Mouse (Mus musculus): ENCODE results near the gene Fbxl8. TPM values are rescaled to one million over a fixed set of nuclear protein-coding genes. Genes with fewer than 3 reads are reported as not detected.

The Fbxl8 gene
- polyA plus RNA-seq, 1 experiment from 2014 or later, result 3.5 TPM

DNA sequence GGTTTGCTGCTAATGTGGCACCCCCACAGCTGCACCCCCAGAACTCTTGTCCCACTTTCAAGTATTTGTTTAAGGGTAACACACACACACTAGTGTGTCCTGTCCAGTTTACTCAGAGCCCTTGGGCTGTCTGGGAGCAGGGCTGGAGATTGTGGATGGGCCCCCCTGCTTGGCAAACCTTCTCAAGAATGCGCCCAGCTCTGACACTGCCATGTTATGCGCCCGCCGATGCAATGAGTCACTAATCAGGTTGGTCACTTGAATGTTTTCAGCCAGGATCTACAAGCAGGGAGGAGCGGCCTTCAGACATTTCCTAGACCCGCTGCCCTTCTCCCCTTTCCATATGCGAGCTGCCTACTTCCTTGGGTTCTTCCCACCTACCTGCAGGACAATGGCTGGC lies 28.0 kb downstream of the Fbxl8 start:
- H3K4me1 ChIP-seq (replicated peaks; ENCODE audit: control insufficient read depth, insufficient read depth), result peaks cover 8% of the 10 kb centered on the region
- H3K9ac ChIP-seq (ENCODE audit: low read length), result no peak overlapping the region
- H3K9me3 ChIP-seq (ENCODE audit: control insufficient read depth, low read length), result no peaks in the 10 kb centered on the region
- no peaks in the 10 kb centered on the region for H3K27me3 ChIP-seq (ENCODE audit: control insufficient read depth, insufficient read depth, low read length)
- DNase-seq (ENCODE audit: low spot score) (no peak), ATAC-seq (ENCODE audit: low FRiP score, low TSS enrichment) (no peak)
- TF ChIP-seq EP300 (optimal IDR thresholded peaks at IDR 0.05), result no peak
- TF ChIP-seq CTCF (IDR thresholded peaks at IDR 0.05; ENCODE audit: low read depth), result no peak
- H3K27ac ChIP-seq (replicated peaks), result no peak overlapping the region
- no peak overlapping the region for H3K4me2 ChIP-seq (replicated peaks; ENCODE audit: low read depth)
- 70% methylated on average over 7 of the region's 7 CpGs for WGBS
- H3K36me3 ChIP-seq (ENCODE audit: control insufficient read depth, insufficient read depth, low read length), result no peaks in the 10 kb centered on the region
- H3K4me3 ChIP-seq (ENCODE audit: low read depth, low read length), result no peak overlapping the region

DNA sequence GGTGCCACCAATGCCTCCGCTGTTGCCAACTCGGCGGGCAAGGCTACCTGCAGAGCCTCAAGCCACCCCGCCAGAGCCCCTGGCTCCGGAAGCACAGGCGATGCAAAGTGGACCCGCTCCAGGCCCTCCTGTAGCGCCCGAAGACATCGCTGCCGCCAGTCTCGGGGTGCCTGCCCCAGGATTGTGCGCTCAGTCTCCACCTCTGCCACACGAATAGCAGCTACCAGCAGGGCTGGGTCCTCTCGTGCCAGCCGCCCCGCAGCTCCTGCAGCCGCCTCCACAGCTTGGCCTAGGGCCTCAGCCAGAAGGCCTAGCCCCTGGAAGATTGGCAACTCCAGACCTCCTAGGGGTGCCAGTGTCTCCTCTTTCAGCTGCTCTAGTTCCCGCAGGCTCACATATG lies 29.0 kb downstream of the Fbxl8 start:
- TF ChIP-seq EP300 (optimal IDR thresholded peaks at IDR 0.05) (no peak), CTCF (IDR thresholded peaks at IDR 0.05; ENCODE audit: low read depth) (no peak)
- Histone ChIP-seq H3K36me3 (ENCODE audit: control insufficient read depth, insufficient read depth, low read length) (no peaks in the 10 kb centered on the region), H3K9ac (ENCODE audit: low read length) (no peak overlapping the region), H3K27ac (replicated peaks) (no peak overlapping the region), H3K27me3 (ENCODE audit: control insufficient read depth, insufficient read depth, low read length) (no peaks in the 10 kb centered on the region), H3K4me2 (replicated peaks; ENCODE audit: low read depth) (no peak overlapping the region), H3K4me3 (ENCODE audit: low read depth, low read length) (no peak overlapping the region), H3K4me1 (replicated peaks; ENCODE audit: control insufficient read depth, insufficient read depth) (peaks cover 8% of the 10 kb centered on the region), H3K9me3 (ENCODE audit: control insufficient read depth, low read length) (no peaks in the 10 kb centered on the region)
- DNase-seq (ENCODE audit: low spot score), result no peak
- ATAC-seq (ENCODE audit: low FRiP score, low TSS enrichment), result no peak
- 69% methylated on average over 19 of the region's 19 CpGs for WGBS

DNA sequence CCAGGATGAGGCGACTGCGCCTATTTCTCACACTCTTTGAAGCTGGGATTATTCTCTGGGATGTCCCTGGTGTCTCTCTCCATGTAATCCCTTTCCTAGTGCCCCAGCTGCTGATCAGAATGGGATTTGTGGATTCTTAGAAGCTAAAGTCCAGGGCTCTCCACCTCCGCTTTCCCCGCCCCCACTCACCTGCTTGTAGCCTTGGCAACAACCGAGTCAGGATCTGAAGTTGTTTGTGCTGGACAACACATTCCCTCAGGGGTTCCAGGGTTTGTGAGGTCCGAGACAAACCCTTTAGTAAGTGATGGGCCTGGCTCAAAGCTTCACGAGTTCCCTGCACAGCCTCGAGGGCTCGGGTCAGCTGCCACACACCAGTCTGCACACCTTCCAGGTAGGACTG lies 30.3 kb downstream of the Fbxl8 start:
- ATAC-seq (ENCODE audit: low FRiP score, low TSS enrichment), result no peak
- Histone ChIP-seq H3K4me3 (ENCODE audit: low read depth, low read length) (no peak overlapping the region), H3K27me3 (ENCODE audit: control insufficient read depth, insufficient read depth, low read length) (no peaks in the 10 kb centered on the region), H3K9ac (ENCODE audit: low read length) (no peak overlapping the region), H3K36me3 (ENCODE audit: control insufficient read depth, insufficient read depth, low read length) (peaks cover 3% of the 10 kb centered on the region; the same call in 1 of the 2 replicates), H3K4me2 (replicated peaks; ENCODE audit: low read depth) (no peak overlapping the region), H3K4me1 (replicated peaks; ENCODE audit: control insufficient read depth, insufficient read depth) (peaks cover 9% of the 10 kb centered on the region), H3K27ac (replicated peaks) (no peak overlapping the region), H3K9me3 (ENCODE audit: control insufficient read depth, low read length) (no peaks in the 10 kb centered on the region)
- no peak for DNase-seq (ENCODE audit: low spot score)
- TF ChIP-seq EP300 (optimal IDR thresholded peaks at IDR 0.05) (no peak), CTCF (IDR thresholded peaks at IDR 0.05; ENCODE audit: low read depth) (no peak)
- 63% methylated on average over 9 of the region's 9 CpGs for WGBS

DNA sequence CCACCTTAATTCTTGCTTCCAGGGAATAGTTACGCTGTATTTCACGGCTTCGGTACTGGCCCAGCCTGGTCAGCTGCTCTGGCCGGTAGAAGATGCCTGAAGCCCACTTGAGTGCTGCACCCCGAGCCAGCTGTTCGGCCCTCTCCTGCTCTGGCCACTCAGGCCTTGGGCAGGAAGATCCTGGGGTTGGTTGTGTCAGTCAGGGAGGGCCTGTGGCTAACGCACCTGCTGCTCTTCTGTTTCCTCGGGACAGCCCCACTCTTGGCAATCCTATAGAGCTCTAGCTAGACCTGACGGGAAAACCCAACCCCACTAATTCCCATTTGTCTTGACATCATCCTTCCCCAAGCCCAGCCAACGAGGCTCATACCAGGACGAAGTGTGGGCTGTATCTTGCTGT lies 30.8 kb downstream of the Fbxl8 start:
- no peak for ATAC-seq (ENCODE audit: low FRiP score, low TSS enrichment)

DNA sequence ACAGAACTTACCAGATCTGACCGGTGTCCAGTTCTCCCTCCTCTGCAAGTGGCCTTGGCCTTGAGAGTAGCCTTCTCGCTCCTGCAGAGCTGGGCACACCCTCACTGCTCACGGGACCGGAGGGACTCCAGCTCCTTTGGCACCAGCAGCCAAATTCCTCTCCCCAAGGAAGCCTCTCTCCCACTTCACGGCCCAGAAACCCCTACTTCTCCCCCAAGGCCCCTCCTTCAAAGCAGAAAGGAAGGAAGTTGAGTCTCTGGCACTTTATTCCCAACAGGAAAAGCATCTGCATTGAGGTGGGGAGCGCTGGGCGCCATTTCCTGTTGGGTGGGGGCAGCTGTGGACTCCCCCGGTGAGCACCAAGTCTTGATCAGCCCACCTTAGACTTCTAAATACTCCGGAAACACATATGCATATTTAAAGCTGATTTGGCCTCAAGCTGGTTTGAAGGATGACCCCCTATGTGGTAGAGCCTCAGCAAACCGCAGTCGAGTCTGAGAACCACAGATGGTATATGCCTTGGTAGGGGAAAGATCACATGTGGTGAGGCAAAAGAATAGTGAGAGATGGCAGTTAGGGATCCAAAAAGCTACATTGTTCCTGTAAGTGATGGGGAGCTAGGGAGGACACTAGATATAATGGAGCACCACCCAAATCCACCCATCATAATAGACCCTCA lies 31.6 kb downstream of the Fbxl8 start, which contains the start of gene Exoc3l:
TSS of gene Exoc3l (minus strand) at position 207 of the 679 bp plus-strand sequence.
- WGBS, result 57% methylated on average over 11 of the region's 11 CpGs
- Histone ChIP-seq H3K9me3 (ENCODE audit: control insufficient read depth, low read length) (no peaks in the 10 kb centered on the region), H3K4me1 (replicated peaks; ENCODE audit: control insufficient read depth, insufficient read depth) (peaks cover 5% of the 10 kb centered on the region; the same call in 1 of the 2 replicates), H3K4me3 (ENCODE audit: low read depth, low read length) (no peak within 1 kb of the TSS; the same call in 1 of the 2 replicates), H3K27me3 (ENCODE audit: control insufficient read depth, insufficient read depth, low read length) (no peaks in the 10 kb centered on the region), H3K36me3 (ENCODE audit: control insufficient read depth, insufficient read depth, low read length) (peaks cover 6% of the 10 kb centered on the region; the same call in 1 of the 2 replicates), H3K27ac (replicated peaks) (no peak within 1 kb of the TSS), H3K9ac (ENCODE audit: low read length) (no peak within 1 kb of the TSS), H3K4me2 (replicated peaks; ENCODE audit: low read depth) (peak within 1 kb of the TSS; percentile 86; the same call in 1 of the 2 replicates)
- no peak for ATAC-seq (ENCODE audit: low FRiP score, low TSS enrichment)
- TF ChIP-seq EP300 (optimal IDR thresholded peaks at IDR 0.05), result no peak
- TF ChIP-seq CTCF (IDR thresholded peaks at IDR 0.05; ENCODE audit: low read depth), result no peak
- DNase-seq (ENCODE audit: low spot score), result no peak

More for the DNA sequence above, 30.8 kb downstream of the Fbxl8 start:
- Histone ChIP-seq H3K27ac (replicated peaks) (no peak overlapping the region), H3K27me3 (ENCODE audit: control insufficient read depth, insufficient read depth, low read length) (no peaks in the 10 kb centered on the region), H3K4me1 (replicated peaks; ENCODE audit: control insufficient read depth, insufficient read depth) (peaks cover 5% of the 10 kb centered on the region; the same call in 1 of the 2 replicates), H3K9ac (ENCODE audit: low read length) (no peak overlapping the region), H3K9me3 (ENCODE audit: control insufficient read depth, low read length) (no peaks in the 10 kb centered on the region), H3K36me3 (ENCODE audit: control insufficient read depth, insufficient read depth, low read length) (peaks cover 5% of the 10 kb centered on the region; the same call in 1 of the 2 replicates), H3K4me2 (replicated peaks; ENCODE audit: low read depth) (no peak overlapping the region), H3K4me3 (ENCODE audit: low read depth, low read length) (no peak overlapping the region)
- DNase-seq (ENCODE audit: low spot score), result no peak
- WGBS, result 66% methylated on average over 11 of the region's 11 CpGs
- TF ChIP-seq EP300 (optimal IDR thresholded peaks at IDR 0.05) (no peak), CTCF (IDR thresholded peaks at IDR 0.05; ENCODE audit: low read depth) (no peak)

DNA sequence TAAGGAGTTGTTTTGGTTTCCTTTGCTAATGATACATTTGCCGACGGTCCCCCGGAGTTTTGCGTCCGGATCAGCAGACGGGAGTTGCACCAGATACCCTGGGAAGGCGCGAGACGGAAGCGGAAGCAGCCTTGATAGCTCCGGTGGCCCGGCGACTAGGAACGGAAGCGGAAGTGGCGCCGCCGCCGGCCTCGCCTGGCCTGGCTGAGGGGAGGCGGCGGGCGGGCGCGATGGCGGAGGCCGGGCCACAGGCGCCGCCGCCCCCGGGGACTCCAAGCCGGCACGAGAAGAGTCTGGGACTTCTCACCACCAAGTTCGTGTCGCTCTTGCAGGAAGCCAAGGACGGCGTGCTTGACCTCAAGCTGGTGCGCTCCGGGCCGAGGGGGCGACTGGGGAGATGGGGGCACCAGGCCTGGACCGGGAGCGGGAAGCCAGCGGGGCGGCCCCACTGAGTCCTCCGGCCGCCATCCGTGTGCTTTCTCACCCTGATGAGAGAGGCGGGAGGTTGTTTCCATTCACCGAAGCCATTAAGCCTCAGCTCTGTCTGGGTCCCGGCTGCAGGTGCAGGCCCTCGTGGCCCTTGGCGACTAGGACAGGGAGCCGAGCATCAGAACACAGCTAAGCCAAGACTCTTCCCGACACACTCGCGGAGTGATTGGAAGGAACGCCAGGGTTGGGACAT lies 33.2 kb downstream of the Fbxl8 start, which contains the start of gene E2f4:
TSS of gene E2f4 (plus strand) at position 153 of the 682 bp plus-strand sequence.
- TF ChIP-seq CTCF (IDR thresholded peaks at IDR 0.05; ENCODE audit: low read depth) (no peak), EP300 (optimal IDR thresholded peaks at IDR 0.05) (no peak)
- Histone ChIP-seq H3K27me3 (ENCODE audit: control insufficient read depth, insufficient read depth, low read length) (no peaks in the 10 kb centered on the region), H3K9ac (ENCODE audit: low read length) (peak within 1 kb of the TSS; percentile 94), H3K4me1 (replicated peaks; ENCODE audit: control insufficient read depth, insufficient read depth) (peaks cover 5% of the 10 kb centered on the region; the same call in 1 of the 2 replicates), H3K4me3 (ENCODE audit: low read depth, low read length) (peak within 1 kb of the TSS; percentile 94), H3K9me3 (ENCODE audit: control insufficient read depth, low read length) (no peaks in the 10 kb centered on the region), H3K36me3 (ENCODE audit: control insufficient read depth, insufficient read depth, low read length) (peaks cover 13% of the 10 kb centered on the region), H3K4me2 (replicated peaks; ENCODE audit: low read depth) (peak within 1 kb of the TSS; percentile 86), H3K27ac (replicated peaks) (peak within 1 kb of the TSS; percentile 83)
- 1% methylated on average over 53 of the region's 58 CpGs for WGBS
- DNase-seq (ENCODE audit: low spot score) (peak; percentile 95), ATAC-seq (ENCODE audit: low FRiP score, low TSS enrichment) (peak; percentile 92)
